Mouse (Mus musculus) c-Kit-negative CD71-positive TER-119-positive erythroid progenitor cells, embryonic 14.5 days (primary cell): ENCODE measurements around the gene Rbfox3.

Experiments
- DNase-seq: peaks from one replicate; pipeline ENCODE4 v3.0.0-alpha.2; 2013; ENCODE audit warnings: low read depth, low spot score

Gene Rbfox3

GRCm38 (mm10) chr11:118906131-118906823 is 5.1 kb downstream of the Rbfox3 start:
- no peak for DNase-seq

GRCm38 (mm10) chr11:118905656-118906055 is 5.7 kb downstream of the Rbfox3 start:
- no peak for DNase-seq

- DNase-seq: no peak
Measured at GRCm38 (mm10) chr11:118904253-118904652, 7.1 kb downstream of the Rbfox3 start.

GRCm38 (mm10) chr11:118899771-118900545 is 11.4 kb downstream of the Rbfox3 start:
- no peak for DNase-seq

GRCm38 (mm10) chr11:118898643-118899042 is 12.8 kb downstream of the Rbfox3 start:
- DNase-seq: no peak

- DNase-seq: no peak
Measured at GRCm38 (mm10) chr11:118898156-118898555, 13.2 kb downstream of the Rbfox3 start.

GRCm38 (mm10) chr11:118897114-118897841 is 14.1 kb downstream of the Rbfox3 start:
- no peak for DNase-seq

- no peak for DNase-seq
Measured at GRCm38 (mm10) chr11:118896032-118896675, 15.2 kb downstream of the Rbfox3 start.

GRCm38 (mm10) chr11:118894835-118895234 is 16.6 kb downstream of the Rbfox3 start:
- no peak for DNase-seq

- no peak for DNase-seq
Measured at GRCm38 (mm10) chr11:118894196-118894595, 17.2 kb downstream of the Rbfox3 start.

- DNase-seq: no peak
Measured at GRCm38 (mm10) chr11:118892876-118893275, 18.5 kb downstream of the Rbfox3 start.

GRCm38 (mm10) chr11:118891516-118891915 is 19.9 kb downstream of the Rbfox3 start:
- no peak for DNase-seq

GRCm38 (mm10) chr11:118890992-118891398 is 20.4 kb downstream of the Rbfox3 start:
- no peak for DNase-seq

- DNase-seq: no peak
Measured at GRCm38 (mm10) chr11:118890474-118890873, 20.9 kb downstream of the Rbfox3 start.

- no peak for DNase-seq
Measured at GRCm38 (mm10) chr11:118889500-118889899, 21.9 kb downstream of the Rbfox3 start.

GRCm38 (mm10) chr11:118888426-118888825 is 23.0 kb downstream of the Rbfox3 start:
- DNase-seq: no peak

- no peak for DNase-seq
Measured at GRCm38 (mm10) chr11:118887206-118887605, 24.2 kb downstream of the Rbfox3 start.

GRCm38 (mm10) chr11:118886269-118886965 is 25.0 kb downstream of the Rbfox3 start:
- DNase-seq: no peak

GRCm38 (mm10) chr11:118885604-118886003 is 25.8 kb downstream of the Rbfox3 start:
- no peak for DNase-seq

GRCm38 (mm10) chr11:118885135-118885534 is 26.3 kb downstream of the Rbfox3 start:
- DNase-seq: no peak

- DNase-seq: no peak
Measured at GRCm38 (mm10) chr11:118883143-118883542, 28.3 kb downstream of the Rbfox3 start.
